Mouse (Mus musculus) embryonic facial prominence, embryonic 12.5 days (tissue): Measurements from ENCODE around the gene Dph1. TPM values are rescaled to one million over a fixed set of nuclear protein-coding genes. Genes with fewer than 3 reads are reported as not detected.

Experiments
- ATAC-seq: fragments of 200-750 bp; cut with Nextera tagmentation; 2 replicates; pipeline ENCODE4 v1.8.0; 2017; ENCODE audit not compliant: insufficient number of reproducible peaks, insufficient read depth, low FRiP score, low TSS enrichment
- H3K27ac ChIP-seq: fragments of 300-500 bp; sonication (generic); 2 replicates; pipeline ENCODE4 v1.5.1; 2016; ENCODE audit warnings: mild to moderate bottlenecking
- H3K27me3 ChIP-seq: fragments of 300-500 bp; sonication (generic); 2 replicates; pipeline ENCODE4 v1.6.1; 2016; ENCODE audit warnings: mild to moderate bottlenecking, moderate library complexity
- H3K36me3 ChIP-seq: fragments of 300-500 bp; sonication (generic); 2 replicates; pipeline ENCODE4 v1.6.1; 2016; ENCODE audit warnings: mild to moderate bottlenecking
- H3K4me1 ChIP-seq: fragments of 300-500 bp; sonication (generic); 2 replicates; pipeline ENCODE4 v1.6.1; 2016
- H3K4me2 ChIP-seq: fragments of 300-500 bp; sonication (generic); replicated peaks from 2 replicates; pipeline ENCODE4 v1.6.1; 2016; ENCODE audit warnings: mild to moderate bottlenecking, moderate library complexity
- H3K4me3 ChIP-seq: fragments of 300-500 bp; sonication (generic); 2 replicates; pipeline ENCODE4 v1.5.1; 2016; ENCODE audit warnings: mild to moderate bottlenecking
- H3K9ac ChIP-seq: fragments of 300-500 bp; sonication (generic); 2 replicates; pipeline ENCODE4 v1.6.1; 2016; ENCODE audit warnings: mild to moderate bottlenecking, moderate library complexity
- H3K9me3 ChIP-seq: fragments of 300-500 bp; sonication (generic); 2 replicates; pipeline ENCODE4 v1.6.1; 2016; ENCODE audit warnings: mild to moderate bottlenecking, moderate library complexity
- WGBS: fragments of 180-500 bp; shearing (Covaris S2); methylation state at CpG from one replicate; pipeline ENCODE4 v1.1.7; 2016; 5-methylcytosine and 5-hydroxymethylcytosine counted together
- polyA plus RNA-seq: library from polyadenylated mRNA; unstranded; fragments of >200 nt; fragmentation: Nextera tagmentation; extraction: Ambion mirVana; gene quantifications from 2 replicates; pipeline ENCODE4 v1.2.1, GENCODE M21; 2016

The Dph1 gene
- polyA plus RNA-seq, 1 experiment from 2014 or later, result 23.3 TPM

DNA sequence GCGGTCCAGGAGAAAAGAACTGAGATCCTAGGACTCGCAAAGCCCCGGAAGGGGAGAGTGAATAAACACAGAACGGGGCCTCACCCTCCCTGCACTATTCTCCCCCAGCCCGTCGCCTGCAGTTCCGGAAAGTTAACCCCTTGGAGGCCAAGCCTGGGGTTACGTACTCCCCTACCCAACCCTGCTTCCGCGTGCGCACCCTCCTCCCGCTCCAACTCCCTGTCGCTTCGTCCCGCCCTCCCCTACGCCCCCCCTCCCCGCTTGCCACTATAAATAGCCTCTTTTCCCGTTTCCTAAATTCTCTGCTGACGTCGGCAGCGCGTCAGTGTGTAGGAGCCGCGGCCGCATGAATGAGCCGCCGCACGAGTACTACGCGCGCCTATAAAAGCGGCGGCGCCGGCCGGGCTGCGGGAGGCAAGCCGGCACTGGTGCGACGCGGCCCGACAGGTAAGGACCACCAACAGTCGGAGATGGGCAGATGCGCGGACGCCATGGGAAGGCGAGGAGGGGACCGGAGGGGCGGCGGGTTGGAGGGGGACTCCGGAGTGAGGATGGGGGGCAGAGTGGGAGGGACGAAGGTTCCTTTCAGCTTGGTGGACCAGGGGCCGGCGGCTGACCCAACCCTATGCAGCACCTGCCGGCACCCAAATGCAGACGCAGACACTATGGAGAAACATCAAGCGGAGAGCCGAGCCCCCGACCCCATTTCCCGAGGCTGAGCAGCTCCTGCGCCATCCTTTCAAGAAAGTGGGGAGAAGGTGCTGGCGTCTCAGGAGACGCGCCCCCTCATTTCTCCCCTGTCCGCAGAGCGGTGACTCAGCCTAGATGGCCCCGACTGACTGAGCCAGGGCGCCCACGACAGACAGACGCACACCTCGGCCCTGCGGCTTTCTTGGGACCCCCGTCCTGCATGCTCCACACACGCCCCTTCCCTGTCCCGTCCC, 18.6 kb downstream of the Dph1 start:
- H3K27ac ChIP-seq, result no peak overlapping the region
- H3K4me1 ChIP-seq, result peaks cover 47% of the 10 kb centered on the region

GRCm38 (mm10) chr11:75171186-75171865, 19.7 kb downstream of the Dph1 start:
- H3K27me3 ChIP-seq, result peaks cover 70% of the 10 kb centered on the region
- no peak overlapping the region for H3K27ac ChIP-seq
- peak overlapping the region; percentile 66; the same call in 1 of the 2 replicates for H3K4me3 ChIP-seq
- no peaks in the 10 kb centered on the region for H3K9me3 ChIP-seq
- peak overlapping the region; percentile 86; the same call in 1 of the 2 replicates for H3K4me2 ChIP-seq
- H3K9ac ChIP-seq, result no peak overlapping the region
- peaks cover 57% of the 10 kb centered on the region for H3K4me1 ChIP-seq
- ATAC-seq, result no peak
- H3K36me3 ChIP-seq, result no peaks in the 10 kb centered on the region
- WGBS, result 8% methylated on average over 17 of the region's 17 CpGs

More for the DNA sequence above, 18.6 kb downstream of the Dph1 start:
- Histone ChIP-seq H3K4me3 (peak overlapping the region; percentile 61), H3K9ac (peak overlapping the region; percentile 36), H3K27me3 (peaks cover 60% of the 10 kb centered on the region), H3K36me3 (0 out of 2 replicates have a peak, but pooled peaks cover 4% of the 10 kb centered on the region), H3K4me2 (peak overlapping the region; percentile 86), H3K9me3 (no peaks in the 10 kb centered on the region)
- ATAC-seq, result no peak
- WGBS, result under 1% methylated on average over 74 of the region's 75 CpGs

DNA sequence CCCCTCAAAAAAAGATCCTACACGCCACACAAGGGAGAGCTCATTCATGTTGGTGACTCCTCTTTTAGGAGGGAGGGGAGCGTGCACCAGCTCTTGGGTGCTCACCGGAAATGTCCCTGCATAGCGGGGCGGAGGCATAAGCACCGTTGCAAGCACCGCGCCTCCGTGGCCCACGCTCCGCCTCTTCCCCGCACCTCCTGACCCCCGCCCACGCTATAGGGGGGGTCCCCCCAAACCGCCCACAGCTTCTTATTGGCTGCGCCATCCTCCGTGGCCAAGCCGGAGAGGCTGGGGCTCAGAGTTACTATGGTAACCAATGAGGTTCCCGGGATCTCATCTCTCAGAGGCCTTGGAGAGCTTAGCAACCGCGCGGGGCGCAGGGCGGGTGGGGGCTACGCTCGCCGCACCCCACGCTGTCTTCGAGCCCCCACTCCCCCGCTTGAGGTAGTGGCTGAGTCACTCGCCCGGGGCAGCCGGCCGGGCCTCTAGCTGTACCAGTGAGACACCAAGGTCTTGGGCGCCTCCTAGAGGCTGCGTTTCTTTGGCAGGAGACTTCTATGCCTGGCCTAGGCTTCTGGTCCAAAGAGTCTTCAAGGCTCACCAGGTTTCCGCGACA, 20.8 kb downstream of the Dph1 start:
- WGBS, result under 1% methylated on average over 38 of the region's 38 CpGs
- no peak overlapping the region for H3K27ac ChIP-seq
- peaks cover under 1% of the 10 kb centered on the region for H3K36me3 ChIP-seq
- peak overlapping the region; percentile 88 for H3K4me2 ChIP-seq
- ATAC-seq, result peak; percentile 61
- H3K4me3 ChIP-seq, result peak overlapping the region; percentile 66
- H3K9ac ChIP-seq, result no peak overlapping the region
- no peaks in the 10 kb centered on the region for H3K9me3 ChIP-seq
- H3K4me1 ChIP-seq, result peaks cover 68% of the 10 kb centered on the region
- H3K27me3 ChIP-seq, result peaks cover 81% of the 10 kb centered on the region

- H3K4me1 ChIP-seq, result peaks cover 68% of the 10 kb centered on the region
- H3K4me2 ChIP-seq, result peak within 1 kb of the TSS; percentile 88
- H3K27ac ChIP-seq, result peak within 1 kb of the TSS; percentile 88
- peak within 1 kb of the TSS; percentile 66 for H3K4me3 ChIP-seq
- 6% methylated on average over 23 of the region's 23 CpGs for WGBS
- peaks cover 8% of the 10 kb centered on the region for H3K36me3 ChIP-seq
- H3K9ac ChIP-seq, result peak within 1 kb of the TSS; percentile 78
- no peak for ATAC-seq
- peaks cover 88% of the 10 kb centered on the region for H3K27me3 ChIP-seq
- H3K9me3 ChIP-seq, result no peaks in the 10 kb centered on the region
These were observed 21.5 kb downstream of the Dph1 start, which contains the start of gene Hic1 for GRCm38 (mm10) chr11:75169405-75170080. Gene Hic1 (minus strand): TSS chr11:75169519.

DNA sequence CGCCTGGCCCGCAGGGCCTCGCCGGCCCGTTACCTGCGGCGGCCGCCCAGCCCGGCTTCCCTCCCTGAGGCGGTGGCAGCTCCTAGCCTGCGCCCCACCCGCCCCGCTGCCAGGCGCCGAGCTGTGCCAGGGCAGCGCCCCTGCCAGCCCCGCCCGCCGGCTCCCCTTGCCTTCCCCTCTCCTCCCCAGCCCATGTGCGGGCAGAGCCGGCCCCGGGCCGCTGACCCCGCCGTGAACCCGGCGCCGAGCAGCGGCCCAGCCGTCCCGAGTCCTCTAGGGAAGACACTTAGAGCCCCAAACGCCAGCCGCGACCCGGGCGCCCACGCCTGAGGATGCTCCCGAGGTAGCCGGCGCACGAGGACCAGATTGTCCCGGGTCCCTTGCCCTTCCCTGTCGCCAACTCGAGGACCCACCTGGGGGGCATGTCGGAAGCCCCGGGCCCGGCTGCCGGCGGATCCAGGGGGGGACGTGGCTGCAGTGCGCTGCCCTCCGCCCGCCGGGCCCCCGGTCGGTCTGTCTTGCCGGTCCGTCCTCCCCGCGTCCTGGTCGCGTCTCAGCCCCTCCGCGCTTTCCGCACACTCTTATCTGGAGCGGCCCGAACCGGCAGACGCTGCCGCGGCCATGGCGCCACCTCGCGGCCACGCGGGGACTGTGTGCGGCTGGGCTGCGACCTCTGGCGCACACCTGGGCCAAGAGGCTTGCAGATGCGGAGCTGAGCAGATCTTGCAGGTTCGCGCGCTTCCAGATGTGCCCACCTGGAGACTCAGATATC, 22.3 kb downstream of the Dph1 start:
- H3K4me2 ChIP-seq, result peak overlapping the region; percentile 88
- peak overlapping the region; percentile 66 for H3K4me3 ChIP-seq
- ATAC-seq, result peak; percentile 11; the same call in 1 of the 2 replicates
- peak overlapping the region; percentile 88 for H3K27ac ChIP-seq
- H3K4me1 ChIP-seq, result peaks cover 64% of the 10 kb centered on the region
- peak overlapping the region; percentile 78 for H3K9ac ChIP-seq
- no peaks in the 10 kb centered on the region for H3K9me3 ChIP-seq
- H3K27me3 ChIP-seq, result peaks cover 96% of the 10 kb centered on the region
- under 1% methylated on average over 79 of the region's 83 CpGs for WGBS
- peaks cover 13% of the 10 kb centered on the region for H3K36me3 ChIP-seq

GRCm38 (mm10) chr11:75167643-75168589, 23.1 kb downstream of the Dph1 start:
- H3K9ac ChIP-seq, result peak overlapping the region; percentile 78
- H3K9me3 ChIP-seq, result no peaks in the 10 kb centered on the region
- WGBS, result 3% methylated on average over 56 of the region's 63 CpGs
- H3K4me2 ChIP-seq, result peak overlapping the region; percentile 88
- H3K27me3 ChIP-seq, result peaks cover 99% of the 10 kb centered on the region
- peak overlapping the region; percentile 66 for H3K4me3 ChIP-seq
- peak overlapping the region; percentile 88 for H3K27ac ChIP-seq
- peaks cover 55% of the 10 kb centered on the region for H3K4me1 ChIP-seq
- no peak for ATAC-seq
- H3K36me3 ChIP-seq, result peaks cover 21% of the 10 kb centered on the region

DNA sequence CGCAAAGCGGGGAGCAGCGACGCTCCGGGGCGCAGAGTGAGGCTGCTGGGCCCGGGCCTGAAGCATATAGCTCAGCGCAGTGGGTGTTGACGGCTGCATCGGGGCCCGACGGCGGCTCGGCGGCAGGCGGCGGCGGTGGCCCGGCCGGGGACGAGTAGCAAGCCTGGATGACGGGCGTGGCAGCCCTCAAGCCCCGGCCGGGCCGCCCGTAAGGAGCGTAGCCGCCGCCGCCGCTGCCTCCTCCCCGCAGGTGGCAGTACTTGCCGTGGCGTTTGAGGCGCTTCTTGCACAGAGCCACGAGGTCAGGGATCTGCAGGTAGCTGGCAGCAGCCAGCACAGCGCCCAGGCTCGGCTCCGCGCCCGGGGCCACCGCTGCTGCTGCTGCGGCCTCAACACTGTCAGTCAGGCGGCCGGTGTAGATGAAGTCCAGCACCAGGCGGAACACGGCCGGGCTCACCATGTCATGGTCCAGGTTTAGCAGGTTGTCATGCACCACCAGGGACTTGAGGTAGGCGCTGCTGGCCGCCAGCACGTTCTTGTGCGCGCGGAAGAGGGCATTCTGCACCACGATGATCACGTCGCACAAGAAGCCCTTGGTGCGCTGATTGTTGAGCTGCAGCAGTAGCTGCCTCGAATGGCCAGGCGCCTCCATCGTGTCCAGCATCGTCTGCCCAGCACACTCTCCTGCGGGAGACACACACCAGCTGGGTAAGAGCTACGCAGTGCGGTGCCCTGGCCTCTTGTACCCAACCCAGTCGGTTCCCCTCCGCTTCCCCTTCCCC, 24.0 kb downstream of the Dph1 start:
- WGBS, result 3% methylated on average over 58 of the region's 68 CpGs
- H3K27ac ChIP-seq, result peak overlapping the region; percentile 88
- no peak for ATAC-seq
- peak overlapping the region; percentile 78 for H3K9ac ChIP-seq
- peaks cover 48% of the 10 kb centered on the region for H3K4me1 ChIP-seq
- H3K9me3 ChIP-seq, result no peaks in the 10 kb centered on the region
- peaks cover 91% of the 10 kb centered on the region for H3K27me3 ChIP-seq
- H3K36me3 ChIP-seq, result peaks cover 30% of the 10 kb centered on the region
- peak overlapping the region; percentile 88 for H3K4me2 ChIP-seq
- H3K4me3 ChIP-seq, result peak overlapping the region; percentile 66

DNA sequence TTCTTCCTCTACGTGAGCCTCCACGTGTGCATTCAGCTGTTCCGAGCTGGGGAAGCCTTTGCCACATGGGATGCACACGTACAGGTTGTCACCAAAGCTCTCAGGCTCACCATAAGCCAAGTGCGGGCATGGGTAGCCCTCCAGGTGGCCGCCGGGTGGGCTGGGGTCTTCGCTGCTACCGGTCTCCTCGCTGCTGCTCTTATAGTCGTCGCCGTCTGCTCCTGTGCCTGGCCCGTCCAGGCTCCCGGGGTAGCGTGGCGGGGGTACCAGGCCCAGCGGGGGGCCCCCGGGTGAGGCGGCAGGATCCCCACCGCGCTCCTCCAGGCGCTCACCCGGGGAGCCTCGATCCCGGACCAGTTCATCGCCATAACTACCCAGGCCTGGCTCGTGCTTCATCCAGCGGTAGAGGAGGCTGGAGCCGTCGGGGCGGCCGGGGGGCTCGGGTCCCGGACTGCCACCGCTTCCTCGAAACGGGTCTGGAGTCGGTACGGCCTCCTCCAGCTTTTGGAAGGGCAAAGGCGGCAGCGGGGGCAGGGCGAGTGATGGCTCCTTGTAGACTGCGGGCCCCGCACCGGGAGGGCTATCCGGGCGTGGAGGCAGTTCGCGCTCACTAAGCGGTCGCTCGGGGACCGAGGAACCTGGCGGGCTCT, 24.7 kb downstream of the Dph1 start:
- Histone ChIP-seq H3K9me3 (no peaks in the 10 kb centered on the region), H3K27ac (peak overlapping the region; percentile 88), H3K4me1 (peaks cover 54% of the 10 kb centered on the region), H3K36me3 (peaks cover 36% of the 10 kb centered on the region), H3K4me2 (peak overlapping the region; percentile 88), H3K4me3 (peak overlapping the region; percentile 66), H3K9ac (peak overlapping the region; percentile 78), H3K27me3 (peaks cover 83% of the 10 kb centered on the region)
- ATAC-seq, result no peak
- 5% methylated on average over 55 of the region's 55 CpGs for WGBS
